22 mouse cellular contexts compared by ENCODE assay signal in the genomic region with DNA sequence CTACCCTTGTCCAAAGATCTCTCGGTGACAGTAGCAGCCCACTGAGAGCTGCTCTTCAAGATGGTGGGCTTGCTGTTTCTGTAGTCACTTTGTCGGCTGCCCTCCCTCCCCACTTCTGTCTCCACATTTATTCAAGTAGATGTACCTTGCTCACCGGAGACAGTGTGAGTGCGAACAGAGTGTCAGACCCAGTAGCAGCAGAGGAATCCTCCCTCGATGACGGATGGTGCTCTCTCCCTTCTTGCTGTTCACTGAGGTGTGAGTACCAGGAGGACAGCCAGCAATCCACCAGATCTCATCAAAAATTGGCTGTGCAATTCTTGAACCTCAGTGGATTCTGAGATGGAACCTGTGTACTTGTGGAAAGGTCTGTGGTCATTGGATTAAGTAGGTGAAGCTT. TPM values are rescaled to one million over a fixed set of nuclear protein-coding genes. Genes with fewer than 3 reads are reported as not detected.
DNase-seq lines count a peak whose midpoint lies in the region; ATAC-seq and TF ChIP-seq lines count a peak whose summit lies in the region.
"Had no signal": no experiment of that assay in that cellular context is flagged by ENCODE, and none has a peak within 500 bp of the region (broad histone marks: within the 10 kb centered on the region; RNA-seq: fewer than 3 reads in every experiment).

No protein-coding gene starts in this region.

- H3K4me1 ChIP-seq in cerebellum, adult 2 months (ENCODE audit: control insufficient read depth, insufficient read depth, low read length): peaks cover 27% of the 10 kb centered on the region
- H3K4me1 ChIP-seq in forebrain, embryonic 15.5 days: peaks cover 43% of the 10 kb centered on the region
- peaks cover 48% of the 10 kb centered on the region for H3K4me1 ChIP-seq in forebrain, embryonic 10.5 days
- peaks cover 39% of the 10 kb centered on the region for H3K4me1 ChIP-seq in hindbrain, embryonic 15.5 days (replicated peaks)
- H3K4me1 ChIP-seq in hindbrain, embryonic 16.5 days (ENCODE audit: control insufficient read depth, insufficient read depth, low read depth, low read length): peaks cover 25% of the 10 kb centered on the region
- H3K4me1 ChIP-seq in neural tube, embryonic 14.5 days (ENCODE audit: control insufficient read depth, insufficient read depth, low read length): peaks cover 22% of the 10 kb centered on the region
- peaks cover 50% of the 10 kb centered on the region for H3K4me1 ChIP-seq in neural tube, embryonic 15.5 days

- H3K9me3 ChIP-seq in forebrain, embryonic 15.5 days: no peaks in the 10 kb centered on the region
- no peaks in the 10 kb centered on the region for H3K9me3 ChIP-seq in forebrain, embryonic 10.5 days
- no peaks in the 10 kb centered on the region for H3K9me3 ChIP-seq in hindbrain, embryonic 15.5 days
- no peaks in the 10 kb centered on the region for H3K9me3 ChIP-seq in hindbrain, embryonic 16.5 days (ENCODE audit: control insufficient read depth, low read length)
- no peaks in the 10 kb centered on the region for H3K9me3 ChIP-seq in neural tube, embryonic 14.5 days (ENCODE audit: control insufficient read depth, low read length)
- H3K9me3 ChIP-seq in neural tube, embryonic 15.5 days (replicated peaks): no peaks in the 10 kb centered on the region
- H3K9me3 ChIP-seq: embryonic facial prominence, embryonic 13.5 days; heart, embryonic 10.5 days; intestine, embryonic 15.5 days; neural tube, embryonic 12.5 days had no signal

- no peak for TF ChIP-seq CTCF in cerebellum, adult 2 months (IDR thresholded peaks at IDR 0.05; ENCODE audit: borderline replicate concordance, insufficient read depth, low read depth, low read length)

- no peak overlapping the region for H3K4me3 ChIP-seq in cerebellum, adult 2 months (replicated peaks; ENCODE audit: insufficient read depth, low read depth, low read length)
- no peak overlapping the region for H3K4me3 ChIP-seq in forebrain, embryonic 15.5 days
- H3K4me3 ChIP-seq in forebrain, embryonic 10.5 days: no peak overlapping the region
- no peak overlapping the region for H3K4me3 ChIP-seq in hindbrain, embryonic 15.5 days
- H3K4me3 ChIP-seq in hindbrain, embryonic 16.5 days (ENCODE audit: low read length): no peak overlapping the region
- H3K4me3 ChIP-seq in neural tube, embryonic 14.5 days (ENCODE audit: low read depth, low read length): no peak overlapping the region
- H3K4me3 ChIP-seq in neural tube, embryonic 15.5 days (replicated peaks): no peak overlapping the region
- H3K4me3 ChIP-seq: embryonic facial prominence, embryonic 13.5 days; erythroblast, embryonic 14.5 days; gastrocnemius, adult 2 months; heart, embryonic 10.5 days; intestine, embryonic 15.5 days; neural tube, embryonic 12.5 days had no signal

- H3K9ac ChIP-seq in forebrain, embryonic 15.5 days (replicated peaks): no peak overlapping the region
- H3K9ac ChIP-seq in hindbrain, embryonic 15.5 days: no peak overlapping the region
- H3K9ac ChIP-seq in hindbrain, embryonic 16.5 days (ENCODE audit: low read depth, low read length): no peak overlapping the region
- no peak overlapping the region for H3K9ac ChIP-seq in neural tube, embryonic 14.5 days (replicated peaks; ENCODE audit: low read depth, low read length)
- H3K9ac ChIP-seq in neural tube, embryonic 15.5 days (replicated peaks): no peak overlapping the region
- H3K9ac ChIP-seq: embryonic facial prominence, embryonic 13.5 days; intestine, embryonic 15.5 days; neural tube, embryonic 12.5 days had no signal

- no peak for TF ChIP-seq POLR2A in cerebellum, adult 2 months (IDR thresholded peaks at IDR 0.05; ENCODE audit: borderline replicate concordance, insufficient read depth, low read length)

- DNase-seq in cerebellum, adult 2 months: no peak
- no peak for DNase-seq in cerebellum, postnatal 14 days
- DNase-seq in forebrain, embryonic 10.5 days (ENCODE audit: extremely low spot score, low spot score): no peak
- DNase-seq: adrenal gland, postnatal 10 days; embryo, embryonic 11 days; gastrocnemius, adult 2 months; heart, postnatal 4 days; kidney, adult 8-10 months; kidney, postnatal 14 days; lung, postnatal 4 days; right cerebral cortex, postnatal 4 days; thymus, postnatal 14 days had no signal

- WGBS in cerebellum, adult 2 months: 14% methylated on average over 6 of the region's 6 CpGs
- WGBS in forebrain, embryonic 15.5 days: 75% methylated on average over 6 of the region's 6 CpGs
- 87% methylated on average over 6 of the region's 6 CpGs for WGBS in forebrain, embryonic 10.5 days
- WGBS in hindbrain, embryonic 15.5 days: 62% methylated on average over 6 of the region's 6 CpGs
- WGBS in hindbrain, embryonic 16.5 days: 61% methylated on average over 6 of the region's 6 CpGs
- WGBS in neural tube, embryonic 14.5 days: 76% methylated on average over 6 of the region's 6 CpGs
- 78% methylated on average over 6 of the region's 6 CpGs for WGBS in neural tube, embryonic 15.5 days

- H3K36me3 ChIP-seq in forebrain, embryonic 15.5 days: peaks cover 18% of the 10 kb centered on the region
- peaks cover 12% of the 10 kb centered on the region; the same call in 1 of the 2 replicates for H3K36me3 ChIP-seq in forebrain, embryonic 10.5 days (replicated peaks)
- H3K36me3 ChIP-seq in hindbrain, embryonic 15.5 days: peaks cover 22% of the 10 kb centered on the region
- peaks cover 5% of the 10 kb centered on the region; the same call in 1 of the 2 replicates for H3K36me3 ChIP-seq in hindbrain, embryonic 16.5 days (ENCODE audit: control insufficient read depth, insufficient read depth, low read length)
- H3K36me3 ChIP-seq in neural tube, embryonic 14.5 days (ENCODE audit: control insufficient read depth, insufficient read depth, low read length): 0 out of 2 replicates have a peak, but pooled peaks cover 4% of the 10 kb centered on the region
- H3K36me3 ChIP-seq in neural tube, embryonic 15.5 days: peaks cover 13% of the 10 kb centered on the region
- H3K36me3 ChIP-seq: embryonic facial prominence, embryonic 13.5 days; heart, embryonic 10.5 days; intestine, embryonic 15.5 days had no signal

- H3K27me3 ChIP-seq in cerebellum, adult 2 months (ENCODE audit: control insufficient read depth, insufficient read depth, low read length): no peaks in the 10 kb centered on the region
- no peaks in the 10 kb centered on the region for H3K27me3 ChIP-seq in forebrain, embryonic 15.5 days
- H3K27me3 ChIP-seq in forebrain, embryonic 10.5 days (ENCODE audit: poor library complexity, severe bottlenecking): peaks cover 22% of the 10 kb centered on the region
- no peaks in the 10 kb centered on the region for H3K27me3 ChIP-seq in hindbrain, embryonic 15.5 days
- H3K27me3 ChIP-seq in hindbrain, embryonic 16.5 days (replicated peaks; ENCODE audit: control insufficient read depth, insufficient read depth, low read length): no peaks in the 10 kb centered on the region
- 0 out of 2 replicates have a peak, but pooled peaks cover 5% of the 10 kb centered on the region for H3K27me3 ChIP-seq in neural tube, embryonic 14.5 days (ENCODE audit: control insufficient read depth, insufficient read depth, low read length)
- no peaks in the 10 kb centered on the region for H3K27me3 ChIP-seq in neural tube, embryonic 15.5 days (replicated peaks)
- H3K27me3 ChIP-seq: neural tube, embryonic 12.5 days had no signal

- peak overlapping the region; percentile 51 for H3K27ac ChIP-seq in cerebellum, adult 2 months (ENCODE audit: insufficient read depth, low read length)
- no peak overlapping the region for H3K27ac ChIP-seq in forebrain, embryonic 15.5 days (replicated peaks)
- no peak overlapping the region for H3K27ac ChIP-seq in forebrain, embryonic 10.5 days
- no peak overlapping the region for H3K27ac ChIP-seq in hindbrain, embryonic 15.5 days (replicated peaks)
- no peak overlapping the region for H3K27ac ChIP-seq in hindbrain, embryonic 16.5 days (ENCODE audit: low read depth, low read length)
- H3K27ac ChIP-seq in neural tube, embryonic 14.5 days (ENCODE audit: low read depth, low read length): no peak overlapping the region
- H3K27ac ChIP-seq in neural tube, embryonic 15.5 days (replicated peaks): no peak overlapping the region
- H3K27ac ChIP-seq: embryonic facial prominence, embryonic 13.5 days; gastrocnemius, adult 2 months; heart, embryonic 10.5 days; intestine, embryonic 15.5 days; neural tube, embryonic 12.5 days had no signal

- 0 out of 2 replicates have a peak overlapping the region, but pooled peaks have one; percentile 7 for H3K4me2 ChIP-seq in forebrain, embryonic 15.5 days (replicated peaks)
- H3K4me2 ChIP-seq in hindbrain, embryonic 15.5 days: peak overlapping the region; percentile 20; the same call in 1 of the 2 replicates
- H3K4me2 ChIP-seq in hindbrain, embryonic 16.5 days (ENCODE audit: low read length): no peak overlapping the region
- H3K4me2 ChIP-seq in neural tube, embryonic 14.5 days (ENCODE audit: low read depth, low read length): peak overlapping the region; percentile 18; the same call in 1 of the 2 replicates
- H3K4me2 ChIP-seq in neural tube, embryonic 15.5 days: no peak overlapping the region; the same call in 1 of the 2 replicates
- H3K4me2 ChIP-seq: embryonic facial prominence, embryonic 13.5 days; intestine, embryonic 15.5 days; neural tube, embryonic 12.5 days had no signal

- no peak for ATAC-seq in forebrain, embryonic 15.5 days (replicated peaks)
- no peak for ATAC-seq in hindbrain, embryonic 15.5 days (ENCODE audit: low FRiP score, low read depth)
- ATAC-seq in hindbrain, embryonic 16.5 days: no peak
- no peak for ATAC-seq in neural tube, embryonic 14.5 days (ENCODE audit: low read depth)
- ATAC-seq in neural tube, embryonic 15.5 days (ENCODE audit: low FRiP score): no peak
- ATAC-seq: intestine, embryonic 15.5 days had no signal

RNA-seq across cellular contexts. Expression of gene Gnao1, which starts 6.5 kb away (rescaled TPM):
- 345 and 365 TPM in 2 replicates for polyA plus RNA-seq in cerebellum, adult 2 months (2012; rRNA removed)
- 167 and 173 TPM in 2 replicates for polyA plus RNA-seq in forebrain, embryonic 15.5 days (2015; fragmentation: Nextera tagmentation; extraction: Ambion mirVana)
- 13.0 and 16.0 TPM in 2 replicates for polyA plus RNA-seq in forebrain, embryonic 10.5 days (2016; fragmentation: Nextera tagmentation; extraction: Ambion mirVana)
- 225 and 267 TPM in 2 replicates for polyA plus RNA-seq in hindbrain, embryonic 15.5 days (2015; fragmentation: Nextera tagmentation; extraction: Ambion mirVana)
- polyA plus RNA-seq in hindbrain, embryonic 16.5 days (2015; fragmentation: Nextera tagmentation; extraction: Ambion mirVana): 215 and 237 TPM in 2 replicates
- polyA plus RNA-seq in neural tube, embryonic 14.5 days (2014; fragmentation: Nextera tagmentation; extraction: Ambion mirVana): 199 and 214 TPM in 2 replicates
- polyA plus RNA-seq in neural tube, embryonic 15.5 days (2015; fragmentation: Nextera tagmentation; extraction: Ambion mirVana): 203 and 251 TPM in 2 replicates

Comparison
In these comparisons a context has a peak if more than half of its experiments do, and no peak if none do; other contexts are left out.
1. H3K4me2 ChIP-seq: peak in forebrain, embryonic 15.5 days (single experiment), hindbrain, embryonic 15.5 days (single experiment) and neural tube, embryonic 14.5 days (single experiment); none in hindbrain, embryonic 16.5 days (single experiment) and neural tube, embryonic 15.5 days (single experiment).